Mouse (Mus musculus): Measurements from ENCODE around the gene Ppib. TPM values are rescaled to one million over a fixed set of nuclear protein-coding genes. Genes with fewer than 3 reads are reported as not detected.

Gene Ppib
- total RNA-seq, 4 experiments from 2014 or later: 295 to 314 (median 303) TPM

Other genes starting within 250 kb of the Ppib start
- 10 to 100 TPM; 23.8 to 33.5 (median 28.4) TPM for gene Zfp609, start 232.7 kb upstream of the Ppib start, total RNA-seq (2022)
- gene Pclaf, start 170.0 kb upstream of the Ppib start, total RNA-seq (2022): under 1 TPM; 0.61 to 0.97 (median 0.90) TPM
- gene Trip4, start 151.4 kb upstream of the Ppib start, total RNA-seq (2022): 10 to 100 TPM; 46.5 to 53.5 (median 48.1) TPM
- 10 to 100 TPM; 17.0 to 32.9 (median 26.0) TPM for gene Csnk1g1, start 151.3 kb upstream of the Ppib start, total RNA-seq (2022)
- 1 to 10 TPM in 1 of 4 experiments, under 1 TPM in 3; 0.09 to 1.1 (median 0.60) TPM for gene Snx22, start 9.5 kb downstream of the Ppib start, total RNA-seq (2022)
- gene Snx1, start 66.4 kb downstream of the Ppib start, total RNA-seq (2022): 100 to 1,000 TPM; 116 to 172 (median 143) TPM
- 10 to 100 TPM; 63.2 to 79.3 (median 71.1) TPM for gene Ciao2a, start 66.4 kb downstream of the Ppib start, total RNA-seq (2022)
- 1 to 10 TPM; 6.2 to 9.0 (median 8.1) TPM for gene Dapk2, start 98.0 kb downstream of the Ppib start, total RNA-seq (2022)